9 mouse cellular contexts compared by ENCODE assay signal in the genomic region with DNA sequence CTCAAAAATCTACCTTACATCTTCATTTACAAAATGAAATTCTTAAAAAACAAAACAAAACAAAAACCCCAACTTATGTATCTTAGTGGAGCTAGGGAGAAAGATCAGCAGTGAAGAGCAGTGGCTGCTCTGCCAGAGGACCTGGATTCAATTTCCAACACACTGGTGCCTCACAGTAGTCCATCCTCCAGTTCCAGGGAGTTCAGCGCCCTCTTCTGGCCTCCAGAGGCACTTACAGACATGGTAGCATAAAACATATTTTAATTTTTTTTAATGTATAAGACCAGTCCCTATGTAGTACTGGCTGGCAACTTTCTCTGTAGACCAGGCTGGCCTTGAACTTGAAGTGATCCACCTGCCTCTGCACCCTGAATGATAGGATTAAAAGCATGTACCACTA. TPM values are rescaled to one million over a fixed set of nuclear protein-coding genes. Genes with fewer than 3 reads are reported as not detected.
DNase-seq lines count a peak whose midpoint lies in the region; ATAC-seq and TF ChIP-seq lines count a peak whose summit lies in the region.
"Had no signal": no experiment of that assay in that cellular context is flagged by ENCODE, and none has a peak within 500 bp of the region (broad histone marks: within the 10 kb centered on the region; RNA-seq: fewer than 3 reads in every experiment).

No protein-coding gene starts in this region.

- no peak overlapping the region for H3K9ac ChIP-seq in midbrain, postnatal 0 days (replicated peaks; ENCODE audit: low read length, poor library complexity, severe bottlenecking)
- H3K9ac ChIP-seq: intestine, embryonic 15.5 days had no signal

- no peaks in the 10 kb centered on the region for H3K9me3 ChIP-seq in midbrain, postnatal 0 days (ENCODE audit: low read length)
- H3K9me3 ChIP-seq in midbrain, embryonic 10.5 days (replicated peaks), result no peaks in the 10 kb centered on the region
- no peaks in the 10 kb centered on the region for H3K9me3 ChIP-seq in heart, embryonic 10.5 days
- H3K9me3 ChIP-seq: intestine, embryonic 15.5 days had no signal

- TF ChIP-seq CTCF in midbrain, postnatal 0 days (IDR thresholded peaks at IDR 0.05), result peak; percentile 70
- peak; percentile 39; the same call in 1 of the 2 replicates for TF ChIP-seq CTCF in embryonic fibroblast, embryonic 13.5 days (IDR thresholded peaks at IDR 0.05; ENCODE audit: borderline replicate concordance, insufficient read depth, low read length)

- 23% methylated on average over 1 of the region's 1 CpGs for WGBS in midbrain, postnatal 0 days
- WGBS in midbrain, embryonic 10.5 days, result 18% methylated on average over 1 of the region's 1 CpGs
- WGBS in heart, embryonic 10.5 days, result 45% methylated on average over 1 of the region's 1 CpGs

- H3K4me2 ChIP-seq in midbrain, postnatal 0 days (ENCODE audit: low read depth, low read length, poor library complexity, severe bottlenecking), result no peak overlapping the region
- H3K4me2 ChIP-seq: intestine, embryonic 15.5 days had no signal

- 0 out of 2 replicates have a peak, but pooled peaks cover 5% of the 10 kb centered on the region for H3K4me1 ChIP-seq in midbrain, postnatal 0 days (ENCODE audit: insufficient read depth, low read length)
- H3K4me1 ChIP-seq in midbrain, embryonic 10.5 days, result no peaks in the 10 kb centered on the region
- 0 out of 2 replicates have a peak, but pooled peaks cover 9% of the 10 kb centered on the region for H3K4me1 ChIP-seq in embryonic fibroblast, embryonic 13.5 days (ENCODE audit: control insufficient read depth, insufficient read depth, low read length)
- 0 out of 2 replicates have a peak, but pooled peaks cover 3% of the 10 kb centered on the region for H3K4me1 ChIP-seq in heart, embryonic 10.5 days

- no peak for TF ChIP-seq POLR2A in embryonic fibroblast, embryonic 13.5 days (IDR thresholded peaks at IDR 0.05; ENCODE audit: low read depth, low read length)

- ATAC-seq in midbrain, postnatal 0 days (ENCODE audit: low FRiP score), result no peak
- ATAC-seq: intestine, embryonic 15.5 days had no signal

- no peak overlapping the region for H3K4me3 ChIP-seq in midbrain, postnatal 0 days (ENCODE audit: low read depth, low read length)
- no peak overlapping the region for H3K4me3 ChIP-seq in midbrain, embryonic 10.5 days
- no peak overlapping the region for H3K4me3 ChIP-seq in embryonic fibroblast, embryonic 13.5 days (ENCODE audit: insufficient read depth, low read length)
- no peak overlapping the region for H3K4me3 ChIP-seq in heart, embryonic 10.5 days
- H3K4me3 ChIP-seq: intestine, embryonic 15.5 days had no signal

- no peak overlapping the region for H3K27ac ChIP-seq in midbrain, postnatal 0 days (ENCODE audit: low read depth, low read length)
- no peak overlapping the region for H3K27ac ChIP-seq in midbrain, embryonic 10.5 days (replicated peaks)
- no peak overlapping the region for H3K27ac ChIP-seq in embryonic fibroblast, embryonic 13.5 days (ENCODE audit: insufficient read depth, low read length)
- H3K27ac ChIP-seq in heart, embryonic 10.5 days, result no peak overlapping the region
- H3K27ac ChIP-seq: intestine, embryonic 15.5 days had no signal

- H3K36me3 ChIP-seq in midbrain, postnatal 0 days (ENCODE audit: insufficient read depth, low read length), result peaks cover 44% of the 10 kb centered on the region
- peaks cover 97% of the 10 kb centered on the region for H3K36me3 ChIP-seq in midbrain, embryonic 10.5 days
- H3K36me3 ChIP-seq in heart, embryonic 10.5 days, result peaks cover 92% of the 10 kb centered on the region

- no peaks in the 10 kb centered on the region for H3K27me3 ChIP-seq in midbrain, postnatal 0 days (ENCODE audit: insufficient read depth, low read length)
- no peaks in the 10 kb centered on the region for H3K27me3 ChIP-seq in midbrain, embryonic 10.5 days (ENCODE audit: low read depth, poor library complexity, severe bottlenecking)
- no peaks in the 10 kb centered on the region for H3K27me3 ChIP-seq in heart, embryonic 10.5 days (ENCODE audit: insufficient read depth, poor library complexity, severe bottlenecking)
- H3K27me3 ChIP-seq: intestine, embryonic 15.5 days had no signal

- DNase-seq in cerebellum, postnatal 10 days, result peak; percentile 45 to 48
- no peak for DNase-seq in cerebellum, adult 9-11 months
- DNase-seq in midbrain, postnatal 0 days (ENCODE audit: low spot score), result peak; percentile 42
- DNase-seq in midbrain, embryonic 10.5 days (ENCODE audit: low spot score), result no peak
- DNase-seq in retina, postnatal 1 day, result peak; percentile 26
- DNase-seq in urinary bladder, postnatal 36 days (ENCODE audit: low spot score in 2 of 2), result no peak
- DNase-seq in heart, embryonic 10.5 days (ENCODE audit: low spot score), result no peak

RNA-seq across cellular contexts. Expression of gene Traf4, which starts 14.2 kb away (rescaled TPM):
- total RNA-seq in midbrain, postnatal 0 days (2014; rRNA removed), result 80.5 and 89.5 TPM in 2 replicates
- 68.4 and 71.1 TPM in 2 replicates for polyA plus RNA-seq in midbrain, postnatal 0 days (2015; fragmentation: Nextera tagmentation; extraction: Ambion mirVana)
- 96.3 and 109 TPM in 2 replicates for polyA plus RNA-seq in midbrain, embryonic 10.5 days (2016; fragmentation: Nextera tagmentation; extraction: Ambion mirVana)
- polyA plus RNA-seq in embryonic fibroblast, embryonic 13.5 days (2011; ENCODE audit: insufficient read length, low read depth, missing spikeins), result 40.5 and 45.1 TPM in 2 replicates
- 57.9 and 88.7 TPM in 2 replicates for polyA plus RNA-seq in heart, embryonic 10.5 days (2016; fragmentation: Nextera tagmentation; extraction: Ambion mirVana)

RNA-seq across cellular contexts. Expression of gene Nek8, which starts 25.3 kb away (rescaled TPM):
- total RNA-seq in midbrain, postnatal 0 days (2014; rRNA removed), result 7.1 and 7.6 TPM in 2 replicates
- 4.5 and 5.7 TPM in 2 replicates for polyA plus RNA-seq in midbrain, postnatal 0 days (2015; fragmentation: Nextera tagmentation; extraction: Ambion mirVana)
- 10.7 and 11.1 TPM in 2 replicates for polyA plus RNA-seq in midbrain, embryonic 10.5 days (2016; fragmentation: Nextera tagmentation; extraction: Ambion mirVana)
- 12.0 and 17.9 TPM in 2 replicates for polyA plus RNA-seq in embryonic fibroblast, embryonic 13.5 days (2011; ENCODE audit: insufficient read length, low read depth, missing spikeins)
- polyA plus RNA-seq in heart, embryonic 10.5 days (2016; fragmentation: Nextera tagmentation; extraction: Ambion mirVana), result 15.3 and 16.5 TPM in 2 replicates

RNA-seq across cellular contexts. Expression of gene Tlcd1, which starts 25.4 kb away (rescaled TPM):
- total RNA-seq in midbrain, postnatal 0 days (2014; rRNA removed), result 12.6 and 24.0 TPM in 2 replicates
- 18.1 and 25.4 TPM in 2 replicates for polyA plus RNA-seq in midbrain, postnatal 0 days (2015; fragmentation: Nextera tagmentation; extraction: Ambion mirVana)
- polyA plus RNA-seq in midbrain, embryonic 10.5 days (2016; fragmentation: Nextera tagmentation; extraction: Ambion mirVana), result 8.8 and 11.1 TPM in 2 replicates
- 13.6 and 15.3 TPM in 2 replicates for polyA plus RNA-seq in embryonic fibroblast, embryonic 13.5 days (2011; ENCODE audit: insufficient read length, low read depth, missing spikeins)
- 16.9 and 18.7 TPM in 2 replicates for polyA plus RNA-seq in heart, embryonic 10.5 days (2016; fragmentation: Nextera tagmentation; extraction: Ambion mirVana)

RNA-seq across cellular contexts. Expression of gene Rpl23a, which starts 32.2 kb away (rescaled TPM):
- 753 and 863 TPM in 2 replicates for total RNA-seq in midbrain, postnatal 0 days (2014; rRNA removed)
- 853 and 860 TPM in 2 replicates for polyA plus RNA-seq in midbrain, postnatal 0 days (2015; fragmentation: Nextera tagmentation; extraction: Ambion mirVana)
- 953 and 1,066 TPM in 2 replicates for polyA plus RNA-seq in midbrain, embryonic 10.5 days (2016; fragmentation: Nextera tagmentation; extraction: Ambion mirVana)
- polyA plus RNA-seq in embryonic fibroblast, embryonic 13.5 days (2011; ENCODE audit: insufficient read length, low read depth, missing spikeins), result 2,180 and 2,276 TPM in 2 replicates
- 863 and 999 TPM in 2 replicates for polyA plus RNA-seq in heart, embryonic 10.5 days (2016; fragmentation: Nextera tagmentation; extraction: Ambion mirVana)

RNA-seq across cellular contexts. Expression of gene Rab34, which starts 37.1 kb away (rescaled TPM):
- total RNA-seq in midbrain, postnatal 0 days (2014; rRNA removed), result 71.3 and 78.4 TPM in 2 replicates
- polyA plus RNA-seq in midbrain, postnatal 0 days (2015; fragmentation: Nextera tagmentation; extraction: Ambion mirVana), result 65.0 and 65.5 TPM in 2 replicates
- 75.0 and 83.8 TPM in 2 replicates for polyA plus RNA-seq in midbrain, embryonic 10.5 days (2016; fragmentation: Nextera tagmentation; extraction: Ambion mirVana)
- 112 and 127 TPM in 2 replicates for polyA plus RNA-seq in embryonic fibroblast, embryonic 13.5 days (2011; ENCODE audit: insufficient read length, low read depth, missing spikeins)
- 63.2 and 88.1 TPM in 2 replicates for polyA plus RNA-seq in heart, embryonic 10.5 days (2016; fragmentation: Nextera tagmentation; extraction: Ambion mirVana)

Comparison
In these comparisons a context has a peak if more than half of its experiments do, and no peak if none do; other contexts are left out.
1. DNase-seq: peak in cerebellum, postnatal 10 days (2 of 2), midbrain, postnatal 0 days (single experiment) and retina, postnatal 1 day (single experiment); none in cerebellum, adult 9-11 months (single experiment), midbrain, embryonic 10.5 days (single experiment), urinary bladder, postnatal 36 days (0 of 2) and heart, embryonic 10.5 days (single experiment).